Mouse (Mus musculus): ENCODE measurements around the gene Med25.
A peak's percentile ranks its signal among the peaks of the same experiment; 100 is the strongest.

DNA sequence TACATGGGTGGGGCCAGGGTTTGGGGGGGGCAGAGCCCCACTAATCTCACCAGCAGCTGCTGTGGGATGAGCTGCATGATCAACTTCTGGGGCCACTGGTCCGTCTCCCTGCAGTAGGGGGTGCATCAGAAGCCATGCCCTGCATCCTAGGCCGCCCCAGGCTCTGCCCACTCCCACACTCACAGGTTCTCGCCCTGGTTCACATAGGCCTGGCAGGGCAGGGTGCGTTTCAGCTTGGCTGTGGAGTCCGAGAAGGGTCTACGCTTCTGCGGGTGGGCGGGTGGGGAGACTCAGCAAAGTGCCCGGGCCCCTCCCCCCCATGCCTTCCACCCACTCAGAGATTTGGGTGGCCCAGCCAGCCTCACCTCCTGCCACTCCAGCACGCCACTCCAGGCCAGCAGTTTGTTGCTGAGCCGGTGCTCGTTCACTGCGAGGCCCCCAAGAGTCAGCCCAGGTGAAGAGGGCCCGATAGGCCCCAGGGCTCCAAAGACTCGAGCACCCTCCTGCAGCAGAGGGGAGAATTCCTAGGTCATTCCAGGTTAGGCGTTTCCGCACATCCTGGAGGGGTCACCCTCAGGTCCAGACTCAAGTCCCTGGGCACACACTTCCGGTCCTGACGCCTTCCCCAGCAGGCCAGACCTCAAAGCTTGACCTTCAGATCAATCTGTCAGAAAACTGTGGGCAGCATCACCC is 25.4 kb downstream of the Med25 start:
- TF ChIP-seq POLR2A (IDR thresholded peaks at IDR 0.05; ENCODE audit: insufficient read length, low read depth) = no peak
- TF ChIP-seq POLR2AphosphoS2 (IDR thresholded peaks at IDR 0.05; ENCODE audit: insufficient read length, low read depth) = peak; percentile 39
- no peak for TF ChIP-seq USF1 (IDR thresholded peaks at IDR 0.05; ENCODE audit: low read depth)
- no peak for TF ChIP-seq MAX (IDR thresholded peaks at IDR 0.05; ENCODE audit: low read depth)
- TF ChIP-seq CEBPB (IDR thresholded peaks at IDR 0.05; ENCODE audit: insufficient read depth, poor library complexity, severe bottlenecking) = no peak
- no peak for TF ChIP-seq TCF3 (IDR thresholded peaks at IDR 0.05; ENCODE audit: insufficient read length, low read depth)
- TF ChIP-seq TCF12 (IDR thresholded peaks at IDR 0.05; ENCODE audit: insufficient read depth, poor library complexity, severe bottlenecking) = no peak
- no peak for TF ChIP-seq E2F4 (IDR thresholded peaks at IDR 0.05; ENCODE audit: insufficient read depth)
- TF ChIP-seq REST (IDR thresholded peaks at IDR 0.05; ENCODE audit: insufficient read depth, insufficient read length) = no peak
- peak in 1 of 3 experiments; percentile 56 for TF ChIP-seq MYOD1 (IDR thresholded peaks at IDR 0.05; ENCODE audit: control insufficient read depth in 1 of 3, insufficient read length in 2 of 3, low read depth in 2 of 3)
- TF ChIP-seq MYOG (IDR thresholded peaks at IDR 0.05; ENCODE audit: control insufficient read depth in 1 of 3, insufficient read depth in 1 of 3, insufficient read length in 2 of 3, low read depth in 2 of 3) = peak in 1 of 3 experiments; percentile 13
